Mouse (Mus musculus) ES-E14 (cell line): ENCODE measurements around the gene Gm10337. TPM values are rescaled to one million over a fixed set of nuclear protein-coding genes. Genes with fewer than 3 reads are reported as not detected.

Experiments used
- DNase-seq: peaks from one replicate; pipeline ENCODE4 v3.0.0-alpha.2; 2013; ENCODE audit warnings: low read depth, low spot score
- H3K27ac ChIP-seq: 2 replicates; pipeline ENCODE4 v1.5.1; 2012; ENCODE audit warnings: low read depth, mild to moderate bottlenecking, low read length, moderate library complexity, mixed read lengths; ENCODE audit not compliant: poor library complexity, insufficient read depth, severe bottlenecking
- H3K36me3 ChIP-seq: 2 replicates; pipeline ENCODE4 v1.6.1; 2012; ENCODE audit warnings: mild to moderate bottlenecking, low read length, moderate library complexity, mixed read lengths; ENCODE audit not compliant: control insufficient read depth, poor library complexity, insufficient read depth, severe bottlenecking
- H3K4me1 ChIP-seq, 2 experiments: fragments of 150-350 bp in 1 of 2; sonication (generic) in 1 of 2; 2 replicates each; pipeline ENCODE4 v1.6.1; 2012; ENCODE audit warnings: low read length in 2 of 2, mild to moderate bottlenecking in 1 of 2, mixed read lengths in 1 of 2; ENCODE audit not compliant: control insufficient read depth in 2 of 2, insufficient read depth in 2 of 2, poor library complexity in 1 of 2
- H3K4me3 ChIP-seq, 2 experiments: fragments of 150-350 bp in 1 of 2; sonication (generic) in 1 of 2; 2 replicates each; pipeline ENCODE4 v1.5.1; 2012; ENCODE audit warnings: low read length in 2 of 2, low read depth in 1 of 2, mild to moderate bottlenecking in 1 of 2, mixed read lengths in 1 of 2; ENCODE audit not compliant: insufficient read depth in 1 of 2, poor library complexity in 1 of 2, severe bottlenecking in 1 of 2
- H3K9ac ChIP-seq: 2 replicates; pipeline ENCODE4 v1.6.1; 2012; ENCODE audit warnings: low read depth, mild to moderate bottlenecking, low read length, mixed read lengths; ENCODE audit not compliant: poor library complexity, insufficient read depth, severe bottlenecking
- H3K9me3 ChIP-seq: fragments of 150-350 bp; sonication (generic); 2 replicates; pipeline ENCODE4 v1.6.1; 2012; ENCODE audit warnings: low read depth, mild to moderate bottlenecking, low read length; ENCODE audit not compliant: control insufficient read depth, insufficient read depth
- CHD2 ChIP-seq: IDR thresholded peaks from 2 replicates; pipeline ENCODE4 v1.6.1; 2014; ENCODE audit warnings: mild to moderate bottlenecking, low read depth, low read length, inconsistent platforms
- HCFC1 ChIP-seq: IDR thresholded peaks from 2 replicates; pipeline ENCODE4 v1.6.1; 2012; ENCODE audit warnings: low read length, inconsistent platforms, borderline replicate concordance; ENCODE audit not compliant: insufficient read depth
- MAFK ChIP-seq: IDR thresholded peaks from 2 replicates; pipeline ENCODE4 v1.6.1; 2014; ENCODE audit warnings: mild to moderate bottlenecking, low read depth, low read length, inconsistent platforms; ENCODE audit not compliant: insufficient read depth
- ZC3H11A ChIP-seq: IDR thresholded peaks from 2 replicates; pipeline ENCODE4 v1.6.1; 2012; ENCODE audit warnings: low read depth, mild to moderate bottlenecking, inconsistent platforms, low read length, borderline replicate concordance
- ZNF384 ChIP-seq: IDR thresholded peaks from 2 replicates; pipeline ENCODE4 v1.6.1; 2012; ENCODE audit warnings: low read depth, low read length, inconsistent platforms
- in situ Hi-C, 2 experiments: fragments of 600-800 bp; cut with MboI; formaldehyde crosslinking; loops; one replicate each; pipeline ENCODE4 v1.15.1; 2025; ENCODE audit warnings: low sequenced_read_pairs in 2 of 2, inconsistent platforms in 1 of 2; ENCODE audit not compliant: unreplicated experiment in 2 of 2
- total RNA-seq: library from RNA; depleted of rRNA; stranded (reverse); fragments of 300-350 nt; gene quantifications from 2 replicates; pipeline ENCODE4 v1.2.3, GENCODE M21; 2012

Gene Gm10337
- total RNA-seq, 1 experiment, result not detected

GRCm38 (mm10) chr15:102459381-102459780 is 44.1 kb upstream of the Gm10337 start:
- H3K9me3 ChIP-seq, result no peaks in the 10 kb centered on the region
- no peak for DNase-seq
- H3K27ac ChIP-seq, result peak overlapping the region; percentile 61; the same call in 1 of the 2 replicates
- in situ Hi-C loops, result no loop called here
- peak overlapping the region; percentile 67; the same call in 1 of the 2 replicates for H3K9ac ChIP-seq
- peaks cover 0 to 18% of the 10 kb centered on the region in 2 experiments; a peak in 2 of 4 replicates for H3K4me1 ChIP-seq
- TF ChIP-seq ZNF384 (no peak), CHD2 (no peak), HCFC1 (no peak), MAFK (no peak), ZC3H11A (no peak)
- H3K36me3 ChIP-seq, result peaks cover 5% of the 10 kb centered on the region
- peak overlapping the region; percentile 73 to 84 for H3K4me3 ChIP-seq

GRCm38 (mm10) chr15:102459847-102460246 is 43.7 kb upstream of the Gm10337 start:
- in situ Hi-C loops, result no loop called here
- H3K4me1 ChIP-seq, result peaks cover 0 to 18% of the 10 kb centered on the region in 2 experiments; a peak in 2 of 4 replicates
- H3K27ac ChIP-seq, result peak overlapping the region; percentile 61; the same call in 1 of the 2 replicates
- peaks cover 5% of the 10 kb centered on the region for H3K36me3 ChIP-seq
- peak overlapping the region; percentile 73 to 84 for H3K4me3 ChIP-seq
- TF ChIP-seq CHD2 (no peak), ZNF384 (no peak), ZC3H11A (no peak), HCFC1 (no peak), MAFK (no peak)
- peak overlapping the region; percentile 62; the same call in 1 of the 2 replicates for H3K9ac ChIP-seq
- no peaks in the 10 kb centered on the region for H3K9me3 ChIP-seq
- no peak for DNase-seq

GRCm38 (mm10) chr15:102460409-102460808 is 43.1 kb upstream of the Gm10337 start:
- peak overlapping the region; percentile 73 to 84 for H3K4me3 ChIP-seq
- H3K4me1 ChIP-seq, result peaks cover 0 to 18% of the 10 kb centered on the region in 2 experiments; a peak in 2 of 4 replicates
- no peak for TF ChIP-seq ZNF384
- no peak for TF ChIP-seq ZC3H11A
- TF ChIP-seq HCFC1, result no peak
- TF ChIP-seq CHD2, result no peak
- no peak for TF ChIP-seq MAFK
- peaks cover 5% of the 10 kb centered on the region for H3K36me3 ChIP-seq
- H3K9me3 ChIP-seq, result no peaks in the 10 kb centered on the region
- no peak for DNase-seq
- peak overlapping the region; percentile 62; the same call in 1 of the 2 replicates for H3K9ac ChIP-seq
- peak overlapping the region; percentile 61 for H3K27ac ChIP-seq
- in situ Hi-C loops, result no loop called here

- peak; percentile 68 for TF ChIP-seq MAFK
- TF ChIP-seq ZC3H11A, result no peak
- TF ChIP-seq HCFC1, result no peak
- H3K9me3 ChIP-seq, result no peaks in the 10 kb centered on the region
- H3K36me3 ChIP-seq, result peaks cover 5% of the 10 kb centered on the region
- H3K4me3 ChIP-seq, result peak overlapping the region; percentile 73 to 84
- peak overlapping the region; percentile 22; the same call in 1 of the 2 replicates for H3K27ac ChIP-seq
- H3K4me1 ChIP-seq, result peaks cover 0 to 17% of the 10 kb centered on the region in 2 experiments; a peak in 2 of 4 replicates
- in situ Hi-C loops, result no loop called here
- H3K9ac ChIP-seq, result peak overlapping the region; percentile 62; the same call in 1 of the 2 replicates
- DNase-seq, result no peak
Measured at GRCm38 (mm10) chr15:102460971-102461370, 42.6 kb upstream of the Gm10337 start.
